Mouse (Mus musculus): ENCODE measurements around the gene Mindy4b-ps.

DNA sequence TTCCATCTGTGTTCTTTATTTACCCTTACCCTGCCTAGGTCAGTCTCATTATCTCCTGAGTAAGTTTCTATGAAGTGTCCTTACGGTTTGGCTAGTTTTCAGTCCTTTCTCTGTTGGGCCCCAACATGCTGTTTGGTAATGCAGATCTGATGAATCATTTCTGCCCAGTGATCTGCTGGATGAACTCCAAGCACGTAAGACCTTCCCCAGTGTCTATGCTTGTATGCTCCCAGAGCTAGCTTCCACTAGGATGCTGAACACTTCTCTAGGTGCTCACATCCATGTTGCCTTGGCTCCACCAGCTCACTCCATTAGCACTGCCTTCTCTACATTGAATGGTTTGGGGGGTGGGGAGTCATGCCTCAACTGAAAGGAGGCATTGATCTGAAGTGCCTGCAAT is 10.8 kb upstream of the Mindy4b-ps start:
- TF ChIP-seq CTCF (IDR thresholded peaks at IDR 0.05; ENCODE audit: borderline replicate concordance, extremely low read depth, insufficient read depth, insufficient read length), result no peak
- no peak for TF ChIP-seq POLR2A (IDR thresholded peaks at IDR 0.05; ENCODE audit: borderline replicate concordance, extremely low read depth, insufficient read depth, insufficient read length, poor library complexity, severe bottlenecking)

All from brain, embryonic 14.5 days (tissue).